Mouse (Mus musculus) olfactory bulb, adult 2 months (tissue): ENCODE measurements around the gene Ppp2r5d.

Source experiments
- CTCF ChIP-seq: fragments of 200-500 bp; IDR thresholded peaks from 2 replicates; pipeline ENCODE4 v1.5.1; 2012; ENCODE audit warnings: low read depth, mild to moderate bottlenecking, low read length, moderate library complexity; ENCODE audit not compliant: insufficient read depth
- POLR2A ChIP-seq: fragments of 200-500 bp; IDR thresholded peaks from 2 replicates; pipeline ENCODE4 v1.6.1; 2012; ENCODE audit warnings: mild to moderate bottlenecking, low read depth, low read length, moderate library complexity; ENCODE audit not compliant: insufficient read depth

GRCm38 (mm10) chr17:46749282-46749681 lies 44.4 kb upstream of the Ppp2r5d start:
- TF ChIP-seq CTCF, result no peak
- TF ChIP-seq POLR2A, result no peak
